Comparison of ENCODE assay signal across 8 mouse cellular contexts in genomic region chr6:71271057-71271388, GRCm38 (mm10). TPM values are rescaled to one million over a fixed set of nuclear protein-coding genes. Genes with fewer than 3 reads are reported as not detected.
DNase-seq lines count a peak whose midpoint lies in the region; ATAC-seq and TF ChIP-seq lines count a peak whose summit lies in the region.

No protein-coding gene starts in this region.

- peak; percentile 7; the same call in 1 of the 2 replicates for ATAC-seq in heart, embryonic 14.5 days (ENCODE audit: insufficient number of reproducible peaks, insufficient read depth, low FRiP score, low read depth)
- peak; percentile 70 for ATAC-seq in forebrain, embryonic 16.5 days
- peak; percentile 1 for ATAC-seq in liver, postnatal 0 days

- H3K9me3 ChIP-seq in heart, embryonic 14.5 days (ENCODE audit: control insufficient read depth, low read length): no peaks in the 10 kb centered on the region
- no peaks in the 10 kb centered on the region for H3K9me3 ChIP-seq in ES-E14 (ENCODE audit: control insufficient read depth, insufficient read depth, low read depth, low read length)
- H3K9me3 ChIP-seq in forebrain, embryonic 16.5 days (ENCODE audit: control insufficient read depth, low read length): no peaks in the 10 kb centered on the region
- H3K9me3 ChIP-seq in liver, postnatal 0 days (ENCODE audit: low read length): no peaks in the 10 kb centered on the region

- H3K27ac ChIP-seq in heart, embryonic 14.5 days (replicated peaks in 1 of 2; ENCODE audit: control insufficient read depth in 1 of 2, insufficient read depth in 1 of 2, low read depth in 2 of 2, low read length in 2 of 2): peak overlapping the region; percentile 88 to 96
- peak overlapping the region; percentile 94 for H3K27ac ChIP-seq in ES-E14 (ENCODE audit: insufficient read depth, low read depth, low read length, poor library complexity, severe bottlenecking)
- H3K27ac ChIP-seq in forebrain, embryonic 16.5 days (ENCODE audit: low read length): peak overlapping the region; percentile 93
- peak overlapping the region; percentile 98 for H3K27ac ChIP-seq in liver, postnatal 0 days (ENCODE audit: low read depth)

- peaks cover 11 to 27% of the 10 kb centered on the region in 2 experiments for H3K4me1 ChIP-seq in heart, embryonic 14.5 days (ENCODE audit: control insufficient read depth in 2 of 2, insufficient read depth in 2 of 2, low read length in 2 of 2)
- H3K4me1 ChIP-seq in ES-E14 (ENCODE audit: control insufficient read depth in 2 of 2, insufficient read depth in 2 of 2, low read length in 2 of 2, poor library complexity in 1 of 2): peaks cover 0 to 22% of the 10 kb centered on the region in 2 experiments; a peak in 2 of 4 replicates
- H3K4me1 ChIP-seq in forebrain, embryonic 16.5 days (replicated peaks; ENCODE audit: control insufficient read depth, insufficient read depth, low read length): peaks cover 16% of the 10 kb centered on the region
- peaks cover 28% of the 10 kb centered on the region for H3K4me1 ChIP-seq in liver, postnatal 0 days (ENCODE audit: insufficient read depth)

- DNase-seq in heart, postnatal 14 days: no peak
- DNase-seq in ES-E14 (ENCODE audit: low read depth, low spot score): no peak
- no peak for DNase-seq in liver, postnatal 0 days
- DNase-seq in left cerebral cortex, postnatal 36 days (ENCODE audit: low spot score in 2 of 2): no peak
- no peak for DNase-seq in gastrocnemius, postnatal 14 days
- DNase-seq in cerebellum, adult 9-10 months: no peak

- under 1% methylated on average over 8 of the region's 8 CpGs for WGBS in heart, embryonic 14.5 days
- 2% methylated on average over 8 of the region's 8 CpGs for WGBS in forebrain, embryonic 16.5 days
- WGBS in liver, postnatal 0 days (ENCODE audit: insufficient replicate concordance): 2% methylated on average over 8 of the region's 8 CpGs

- peak overlapping the region; percentile 34 to 75 for H3K4me3 ChIP-seq in heart, embryonic 14.5 days (ENCODE audit: control insufficient read depth in 1 of 2, insufficient read depth in 1 of 2, low read depth in 1 of 2, low read length in 2 of 2)
- H3K4me3 ChIP-seq in ES-E14 (ENCODE audit: insufficient read depth in 1 of 2, low read depth in 1 of 2, low read length in 2 of 2, poor library complexity in 1 of 2, severe bottlenecking in 1 of 2): peak overlapping the region; percentile 73 to 84
- peak overlapping the region; percentile 85 for H3K4me3 ChIP-seq in forebrain, embryonic 16.5 days (replicated peaks; ENCODE audit: low read length)
- H3K4me3 ChIP-seq in liver, postnatal 0 days (ENCODE audit: low read depth, low read length): peak overlapping the region; percentile 89

- TF ChIP-seq EP300 in liver, postnatal 0 days (IDR thresholded peaks at IDR 0.05; ENCODE audit: low read depth): no peak

- peak overlapping the region; percentile 66 for H3K9ac ChIP-seq in heart, embryonic 14.5 days (ENCODE audit: low read length)
- peak overlapping the region; percentile 80 for H3K9ac ChIP-seq in ES-E14 (ENCODE audit: insufficient read depth, low read depth, low read length, poor library complexity, severe bottlenecking)
- peak overlapping the region; percentile 99 for H3K9ac ChIP-seq in forebrain, embryonic 16.5 days (replicated peaks; ENCODE audit: low read depth, low read length)
- H3K9ac ChIP-seq in liver, postnatal 0 days (replicated peaks): peak overlapping the region; percentile 60

- H3K36me3 ChIP-seq in heart, embryonic 14.5 days (ENCODE audit: control insufficient read depth, insufficient read depth, low read length): no peaks in the 10 kb centered on the region
- no peaks in the 10 kb centered on the region for H3K36me3 ChIP-seq in ES-E14 (ENCODE audit: control insufficient read depth, insufficient read depth, low read length, poor library complexity, severe bottlenecking)
- H3K36me3 ChIP-seq in forebrain, embryonic 16.5 days (ENCODE audit: control insufficient read depth, insufficient read depth): no peaks in the 10 kb centered on the region
- no peaks in the 10 kb centered on the region for H3K36me3 ChIP-seq in liver, postnatal 0 days (replicated peaks; ENCODE audit: insufficient read depth, low read length)

- in situ Hi-C loops in ES-E14 (cut with MboI; ENCODE audit: low sequenced_read_pairs in 2 of 2, unreplicated experiment in 2 of 2): no loop called here

- H3K4me2 ChIP-seq in heart, embryonic 14.5 days (ENCODE audit: low read length): peak overlapping the region; percentile 85
- H3K4me2 ChIP-seq in forebrain, embryonic 16.5 days (ENCODE audit: low read length): peak overlapping the region; percentile 77
- peak overlapping the region; percentile 75 for H3K4me2 ChIP-seq in liver, postnatal 0 days (ENCODE audit: low read depth, low read length)

- no peak for TF ChIP-seq CTCF in liver, postnatal 0 days (IDR thresholded peaks at IDR 0.05; ENCODE audit: low read depth)

- intact Hi-C loops in heart, postnatal 14 days (cut with DNase I): loop anchor here (5.0 to 10.0 kb wide), 3 partner anchors 126 to 361 kb away; partner anchors contain the start of genes Kdm3a, Rnf103 and Thnsl2
- intact Hi-C loops in left cerebral cortex, postnatal 36 days (cut with DNase I): loop anchor here (5.0 kb wide), 1 partner anchor 126 kb away; no protein-coding TSS in a partner anchor
- intact Hi-C loops in gastrocnemius, postnatal 14 days (cut with DNase I; ENCODE audit: low total_unique reads): no loop called here

- H3K27me3 ChIP-seq in heart, embryonic 14.5 days (ENCODE audit: control insufficient read depth, insufficient read depth, low read length): no peaks in the 10 kb centered on the region
- H3K27me3 ChIP-seq in forebrain, embryonic 16.5 days (replicated peaks; ENCODE audit: control insufficient read depth, insufficient read depth, low read length): no peaks in the 10 kb centered on the region
- no peaks in the 10 kb centered on the region for H3K27me3 ChIP-seq in liver, postnatal 0 days (ENCODE audit: insufficient read depth, low read length)

TF ChIP-seq in ES-E14, 5 proteins besides CTCF, POLR2A, EP300 and RAD21:
- TF ChIP-seq ZNF384 (IDR thresholded peaks at IDR 0.05; ENCODE audit: low read depth, low read length) (no peak), ZC3H11A (IDR thresholded peaks at IDR 0.05; ENCODE audit: borderline replicate concordance, low read depth, low read length) (no peak), HCFC1 (IDR thresholded peaks at IDR 0.05; ENCODE audit: borderline replicate concordance, insufficient read depth, low read length) (0 out of 2 replicates have a peak, but pooled peaks have one; percentile 22)

RNA-seq across cellular contexts. Expression of gene Krcc1, which starts 0.5 kb away (rescaled TPM):
- polyA plus RNA-seq in heart, embryonic 14.5 days (2014; fragmentation: Nextera tagmentation; extraction: Ambion mirVana): 65.1 and 69.2 TPM in 2 replicates
- 10 to 100 TPM; 46.1 to 49.5 TPM for total RNA-seq in heart, postnatal 14 days (2021)
- 13.2 and 19.2 TPM in 2 replicates for total RNA-seq in ES-E14 (2012; rRNA removed)
- polyA plus RNA-seq in forebrain, embryonic 16.5 days (2015; fragmentation: Nextera tagmentation; extraction: Ambion mirVana): 18.5 and 19.0 TPM in 2 replicates
- 47.0 and 49.2 TPM in 2 replicates for polyA plus RNA-seq in liver, postnatal 0 days (2015; fragmentation: Nextera tagmentation; extraction: Ambion mirVana)
- total RNA-seq in left cerebral cortex, postnatal 36 days (2021): 10 to 100 TPM; 14.1 to 15.2 TPM
- 10 to 100 TPM; 23.6 to 27.9 TPM for total RNA-seq in gastrocnemius, postnatal 14 days (2021)

RNA-seq across cellular contexts. Expression of gene Smyd1, which starts 51.0 kb away (rescaled TPM):
- polyA plus RNA-seq in heart, embryonic 14.5 days (2014; fragmentation: Nextera tagmentation; extraction: Ambion mirVana): 136 and 147 TPM in 2 replicates
- 100 to 1,000 TPM; 352 to 365 TPM for total RNA-seq in heart, postnatal 14 days (2021)
- 4.2 and 6.8 TPM in 2 replicates for total RNA-seq in ES-E14 (2012; rRNA removed)
- polyA plus RNA-seq in forebrain, embryonic 16.5 days (2015; fragmentation: Nextera tagmentation; extraction: Ambion mirVana): 0.07 and 0.25 TPM in 2 replicates
- 0.22 and 0.59 TPM in 2 replicates for polyA plus RNA-seq in liver, postnatal 0 days (2015; fragmentation: Nextera tagmentation; extraction: Ambion mirVana)
- 1 to 10 TPM; 1.3 to 1.4 TPM for total RNA-seq in left cerebral cortex, postnatal 36 days (2021)
- total RNA-seq in gastrocnemius, postnatal 14 days (2021): 100 to 1,000 TPM; 228 to 241 TPM

RNA-seq across cellular contexts. Expression of gene Cd8b1, which starts 51.6 kb away (rescaled TPM):
- polyA plus RNA-seq in heart, embryonic 14.5 days (2014; fragmentation: Nextera tagmentation; extraction: Ambion mirVana): 0.14 TPM in 1 of 2 replicates, not detected in the other
- 10 to 100 TPM in 1 of 2 experiments, under 1 TPM in 1; 0.79 to 14.4 TPM for total RNA-seq in heart, postnatal 14 days (2021)
- total RNA-seq in ES-E14 (2012; rRNA removed): 0.21 TPM in 1 of 2 replicates, not detected in the other
- polyA plus RNA-seq in forebrain, embryonic 16.5 days (2015; fragmentation: Nextera tagmentation; extraction: Ambion mirVana): not detected in 2 replicates
- polyA plus RNA-seq in liver, postnatal 0 days (2015; fragmentation: Nextera tagmentation; extraction: Ambion mirVana): 0.09 TPM in 1 of 2 replicates, not detected in the other
- not detected for total RNA-seq in left cerebral cortex, postnatal 36 days (2021)
- not detected for total RNA-seq in gastrocnemius, postnatal 14 days (2021)

Comparison
In these comparisons a context has a peak if more than half of its experiments do, and no peak if none do; other contexts are left out.
1. ATAC-seq: peak in every context shown above with its lines; median percentile 70 in forebrain, embryonic 16.5 days; 7 in heart, embryonic 14.5 days; 1 in liver, postnatal 0 days.
2. RNA of gene Smyd1, which starts 51.0 kb away (total RNA-seq): 352 to 365 TPM in heart, postnatal 14 days and 228 to 241 TPM in gastrocnemius, postnatal 14 days; 4.2 to 6.8 TPM in ES-E14 and 1.3 to 1.4 TPM in left cerebral cortex, postnatal 36 days; every median in the first group is over 10 times any median in the second.
3. Peak in every context shown above with its lines, with median percentiles within 50 percentile points of each other: H3K27ac ChIP-seq, H3K4me2 ChIP-seq, H3K4me3 ChIP-seq and H3K9ac ChIP-seq.